Mouse (Mus musculus): Measurements from ENCODE around the gene Elf2. TPM values are rescaled to one million over a fixed set of nuclear protein-coding genes. Genes with fewer than 3 reads are reported as not detected.

Elf2 gene
- polyA plus RNA-seq (2012; rRNA removed): 60.0 and 62.9 TPM in 2 replicates

DNA sequence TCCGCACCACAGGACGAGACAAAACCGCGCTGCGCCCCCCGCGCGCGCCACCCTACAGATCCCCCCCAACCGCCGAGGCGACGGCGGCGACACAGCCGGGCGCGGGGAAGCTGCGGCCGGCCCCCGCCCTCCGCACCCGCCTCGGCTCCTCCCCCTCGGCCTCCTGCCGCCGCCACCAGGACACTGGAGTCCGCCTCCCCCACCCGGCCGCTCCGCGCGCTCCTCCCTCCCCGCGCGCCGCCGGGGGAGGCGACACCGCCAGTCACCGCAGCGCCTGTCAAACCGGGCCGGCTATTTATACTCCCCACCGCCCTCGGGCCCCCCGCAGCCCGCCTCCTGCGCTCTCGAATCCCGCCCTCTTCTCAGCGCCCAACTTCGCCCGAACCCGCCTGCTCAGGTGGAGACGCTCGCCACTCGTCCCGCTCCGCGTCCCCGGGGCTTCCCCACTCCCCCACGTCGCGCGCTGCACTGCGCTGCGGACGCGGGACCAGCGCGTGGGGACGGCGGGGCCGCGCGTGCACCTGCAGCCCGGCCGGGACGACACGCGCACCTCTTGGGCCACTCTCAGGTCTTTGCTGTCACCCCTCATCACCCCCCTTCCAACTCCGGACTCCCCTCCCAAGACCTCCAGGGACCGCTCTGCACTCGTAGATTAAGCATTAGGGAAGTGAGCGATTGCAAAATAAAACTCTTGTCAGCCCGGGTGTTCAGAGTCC lies at the start of gene Elf2:
Gene Elf2, minus strand, starts transcription at position 112 of the 716 bp plus-strand sequence.
- DNase-seq (ENCODE audit: low read depth): peak; percentile 95
- TF ChIP-seq POLR2A (IDR thresholded peaks at IDR 0.05; ENCODE audit: borderline replicate concordance, extremely low read depth, insufficient read depth, insufficient read length, poor library complexity, severe bottlenecking) (peak; percentile 88), CTCF (IDR thresholded peaks at IDR 0.05; ENCODE audit: borderline replicate concordance, extremely low read depth, insufficient read depth, insufficient read length) (no peak)

GRCm38 (mm10) chr3:51388904-51389303 lies 48.4 kb upstream of the Elf2 start:
- DNase-seq (ENCODE audit: low read depth): no peak
- no peak for TF ChIP-seq CTCF (IDR thresholded peaks at IDR 0.05; ENCODE audit: borderline replicate concordance, extremely low read depth, insufficient read depth, insufficient read length)
- no peak for TF ChIP-seq POLR2A (IDR thresholded peaks at IDR 0.05; ENCODE audit: borderline replicate concordance, extremely low read depth, insufficient read depth, insufficient read length, poor library complexity, severe bottlenecking)

DNA sequence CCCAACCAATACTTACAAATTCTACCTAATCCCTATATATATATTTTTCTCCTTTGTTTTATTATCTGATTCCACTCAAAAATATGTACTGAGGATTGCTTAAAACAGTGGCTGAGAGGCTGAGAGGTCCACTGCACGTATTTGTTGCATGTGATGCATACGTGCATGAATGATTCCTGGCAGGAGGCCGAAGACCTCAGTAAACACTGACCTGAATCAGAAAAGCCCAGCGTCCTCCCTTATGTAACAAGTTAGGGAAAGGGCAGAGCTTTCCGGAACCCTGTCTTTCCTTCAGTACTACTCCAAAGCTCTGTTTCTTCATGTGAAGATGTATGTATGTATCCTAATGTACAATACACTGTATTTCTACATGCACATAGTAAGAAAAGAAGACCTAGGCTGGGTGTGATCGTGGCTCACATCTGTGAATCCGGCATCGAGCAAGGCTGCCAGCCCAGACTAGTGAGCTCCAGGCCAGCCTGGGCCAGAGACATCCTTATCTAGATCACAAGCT lies 47.5 kb upstream of the Elf2 start:
- TF ChIP-seq POLR2A (IDR thresholded peaks at IDR 0.05; ENCODE audit: borderline replicate concordance, extremely low read depth, insufficient read depth, insufficient read length, poor library complexity, severe bottlenecking) (no peak), CTCF (IDR thresholded peaks at IDR 0.05; ENCODE audit: borderline replicate concordance, extremely low read depth, insufficient read depth, insufficient read length) (no peak)
- DNase-seq (ENCODE audit: low read depth): no peak

DNA sequence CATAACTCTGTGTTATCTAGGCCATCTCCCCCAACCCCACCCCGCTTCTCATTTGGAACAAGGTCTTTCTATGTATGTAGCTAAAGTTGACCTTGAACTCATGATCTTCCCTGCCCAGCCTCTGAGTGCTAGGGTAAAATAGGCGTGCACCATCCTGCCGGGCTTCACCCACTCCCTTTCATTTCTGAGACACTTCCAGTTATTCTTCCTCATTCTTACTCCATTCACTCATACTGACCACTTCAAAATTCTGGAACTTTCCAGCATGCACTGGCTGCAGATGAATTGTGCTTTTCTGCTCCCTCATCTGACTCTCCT lies 46.6 kb upstream of the Elf2 start:
- TF ChIP-seq POLR2A (IDR thresholded peaks at IDR 0.05; ENCODE audit: borderline replicate concordance, extremely low read depth, insufficient read depth, insufficient read length, poor library complexity, severe bottlenecking) (no peak), CTCF (IDR thresholded peaks at IDR 0.05; ENCODE audit: borderline replicate concordance, extremely low read depth, insufficient read depth, insufficient read length) (no peak)
- DNase-seq (ENCODE audit: low read depth): no peak

DNA sequence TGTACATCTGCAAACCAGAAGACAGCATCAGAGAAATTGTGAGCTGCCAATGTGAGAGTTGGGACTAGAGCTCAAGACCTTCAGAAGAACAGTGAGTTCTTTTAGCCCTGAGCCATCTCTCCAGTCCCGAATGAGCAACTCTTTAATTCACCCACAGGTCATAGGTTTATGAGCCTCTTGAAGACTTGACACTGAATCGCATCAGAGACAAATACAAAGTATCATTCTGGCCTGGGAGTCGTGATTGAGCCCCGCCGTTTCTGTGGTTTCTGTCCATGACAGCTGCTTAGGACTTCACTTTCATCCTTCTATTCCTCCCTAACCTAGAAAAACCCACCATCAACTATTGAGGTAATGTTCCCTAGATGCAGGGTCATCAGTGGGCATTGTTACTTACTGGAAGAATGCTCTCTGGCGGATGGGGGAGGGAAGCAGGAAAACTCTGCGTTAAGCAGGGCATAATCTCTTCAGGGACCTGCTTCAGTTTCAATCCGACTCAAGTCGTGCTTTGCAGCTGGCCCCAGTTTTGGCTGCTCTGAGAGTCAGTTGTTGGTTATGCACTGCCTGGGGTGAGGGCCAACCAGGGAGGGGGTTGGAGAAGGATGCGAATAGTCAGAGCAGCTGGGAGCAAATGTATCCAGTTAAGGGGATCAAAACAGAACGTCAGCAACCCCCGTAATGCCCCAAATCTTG lies 46.1 kb upstream of the Elf2 start:
- no peak for DNase-seq (ENCODE audit: low read depth)
- TF ChIP-seq CTCF (IDR thresholded peaks at IDR 0.05; ENCODE audit: borderline replicate concordance, extremely low read depth, insufficient read depth, insufficient read length): no peak
- TF ChIP-seq POLR2A (IDR thresholded peaks at IDR 0.05; ENCODE audit: borderline replicate concordance, extremely low read depth, insufficient read depth, insufficient read length, poor library complexity, severe bottlenecking): no peak

DNA sequence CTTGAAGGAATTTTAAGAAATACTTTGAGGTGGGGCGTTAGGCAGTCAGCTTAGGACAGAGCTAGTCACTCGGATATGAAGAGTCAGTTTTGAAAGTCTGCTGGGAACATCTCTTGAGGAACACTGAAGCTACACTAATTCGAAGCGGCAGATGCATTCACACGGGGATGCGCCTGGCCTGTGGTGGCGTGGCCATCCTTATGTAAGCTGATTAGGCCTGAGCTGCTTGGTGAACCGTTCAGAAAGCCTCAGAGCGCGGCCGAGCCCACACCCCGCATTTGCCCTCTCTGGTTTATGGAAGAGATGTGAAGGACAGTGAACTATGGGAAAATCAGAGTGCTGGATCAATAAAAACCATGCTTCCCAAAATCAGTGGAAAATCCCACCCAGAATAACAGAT lies 42.9 kb upstream of the Elf2 start:
- peak; percentile 38 for DNase-seq (ENCODE audit: low read depth)
- TF ChIP-seq POLR2A (IDR thresholded peaks at IDR 0.05; ENCODE audit: borderline replicate concordance, extremely low read depth, insufficient read depth, insufficient read length, poor library complexity, severe bottlenecking) (no peak), CTCF (IDR thresholded peaks at IDR 0.05; ENCODE audit: borderline replicate concordance, extremely low read depth, insufficient read depth, insufficient read length) (no peak)

GRCm38 (mm10) chr3:51380660-51381014 lies 40.2 kb upstream of the Elf2 start:
- DNase-seq (ENCODE audit: low read depth): no peak
- no peak for TF ChIP-seq CTCF (IDR thresholded peaks at IDR 0.05; ENCODE audit: borderline replicate concordance, extremely low read depth, insufficient read depth, insufficient read length)
- TF ChIP-seq POLR2A (IDR thresholded peaks at IDR 0.05; ENCODE audit: borderline replicate concordance, extremely low read depth, insufficient read depth, insufficient read length, poor library complexity, severe bottlenecking): no peak

DNA sequence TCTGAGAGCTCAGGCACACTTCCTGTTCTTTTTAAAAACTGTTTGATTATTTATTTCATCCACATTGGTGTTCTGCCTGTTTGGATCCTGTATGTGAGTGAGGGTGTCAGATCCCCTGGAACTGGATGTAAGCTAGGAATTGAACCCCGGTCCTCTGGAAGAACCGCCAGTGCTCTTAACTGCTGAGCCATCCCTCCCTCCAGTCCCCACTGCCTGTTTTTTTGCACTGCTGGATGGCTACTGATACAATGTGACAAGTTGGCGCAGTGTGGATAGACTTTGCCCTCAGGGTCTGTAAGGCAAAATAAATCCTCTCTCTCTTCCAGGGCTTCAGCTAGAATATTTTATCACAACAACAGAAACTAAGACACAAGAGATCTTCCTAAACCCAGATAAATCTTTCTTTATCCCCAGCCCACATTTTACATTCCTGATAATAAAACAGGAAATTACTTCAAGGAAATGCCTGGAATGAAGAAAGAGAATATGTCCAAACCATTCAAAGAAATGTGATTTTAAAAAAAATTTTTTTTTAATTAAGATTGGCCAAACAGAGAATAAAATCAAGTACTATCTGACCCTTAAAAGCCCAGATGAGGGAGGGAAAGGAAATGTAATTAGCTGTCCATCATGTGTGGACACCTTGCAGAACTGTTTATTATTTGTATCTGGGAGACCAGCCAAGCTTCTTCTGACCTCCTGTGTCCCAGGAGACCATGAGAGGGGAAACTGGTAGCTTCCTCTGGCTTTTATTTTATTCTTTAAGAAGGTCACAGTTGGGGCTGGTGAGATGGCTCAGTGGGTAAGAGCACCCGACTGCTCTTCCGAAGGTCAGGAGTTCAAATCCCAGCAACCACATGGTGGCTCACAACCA lies 39.6 kb upstream of the Elf2 start:
- TF ChIP-seq CTCF (IDR thresholded peaks at IDR 0.05; ENCODE audit: borderline replicate concordance, extremely low read depth, insufficient read depth, insufficient read length) (no peak), POLR2A (IDR thresholded peaks at IDR 0.05; ENCODE audit: borderline replicate concordance, extremely low read depth, insufficient read depth, insufficient read length, poor library complexity, severe bottlenecking) (no peak)
- peak; percentile 30 for DNase-seq (ENCODE audit: low read depth)

DNA sequence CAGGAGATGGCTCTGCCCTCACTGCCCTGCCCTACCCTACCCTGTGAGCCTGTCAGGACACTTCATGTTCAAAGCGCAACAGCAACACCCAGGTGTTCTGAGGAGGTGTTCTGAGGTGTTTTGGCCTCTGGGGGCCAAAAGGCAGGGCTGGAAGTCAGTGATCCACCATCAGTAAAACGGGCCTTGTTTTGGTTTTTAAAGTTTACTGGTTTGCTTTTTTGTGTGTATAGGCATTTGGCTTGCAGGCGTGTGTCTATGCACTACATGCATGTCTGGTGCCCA lies 38.1 kb upstream of the Elf2 start:
- no peak for DNase-seq (ENCODE audit: low read depth)
- TF ChIP-seq CTCF (IDR thresholded peaks at IDR 0.05; ENCODE audit: borderline replicate concordance, extremely low read depth, insufficient read depth, insufficient read length) (no peak), POLR2A (IDR thresholded peaks at IDR 0.05; ENCODE audit: borderline replicate concordance, extremely low read depth, insufficient read depth, insufficient read length, poor library complexity, severe bottlenecking) (no peak)

- no peak for TF ChIP-seq POLR2A (IDR thresholded peaks at IDR 0.05; ENCODE audit: borderline replicate concordance, extremely low read depth, insufficient read depth, insufficient read length, poor library complexity, severe bottlenecking)
- peak; percentile 47; the same call in 1 of the 2 replicates for TF ChIP-seq CTCF (IDR thresholded peaks at IDR 0.05; ENCODE audit: borderline replicate concordance, extremely low read depth, insufficient read depth, insufficient read length)
- DNase-seq (ENCODE audit: low read depth): peak; percentile 75
Measured at GRCm38 (mm10) chr3:51377878-51378664, 37.6 kb upstream of the Elf2 start.
